Mouse (Mus musculus) forebrain, postnatal 0 days (tissue): ENCODE measurements at regions not wholly inside any gene's neighbourhood (a gene's known extent, or its start where the extent isn't known, plus 50 kb on each side); places are given as distances from the start of the nearest gene placed in this dataset.

Source experiments
- ATAC-seq: fragments of 200-750 bp; cut with Nextera tagmentation; 2 replicates; pipeline ENCODE4 v1.8.0; 2017; ENCODE audit warnings: mild to moderate bottlenecking, moderate library complexity
- DNase-seq: peaks from one replicate; pipeline ENCODE4 v3.0.0-alpha.2; 2015
- H3K27ac ChIP-seq: fragments of 300-500 bp; sonication (generic); 2 replicates; pipeline ENCODE4 v1.5.1; 2014; ENCODE audit warnings: low read depth, mild to moderate bottlenecking, antibody characterized with exemption, low read length, moderate library complexity, mixed read lengths
- H3K27me3 ChIP-seq: fragments of 300-500 bp; sonication (generic); 2 replicates; pipeline ENCODE4 v1.6.1; 2014; ENCODE audit warnings: mild to moderate bottlenecking, low read length, mixed read lengths; ENCODE audit not compliant: insufficient read depth
- H3K36me3 ChIP-seq: fragments of 300-500 bp; sonication (generic); 2 replicates; pipeline ENCODE4 v1.6.1; 2014; ENCODE audit warnings: mild to moderate bottlenecking, moderate library complexity; ENCODE audit not compliant: insufficient read depth
- H3K4me1 ChIP-seq: fragments of 300-500 bp; sonication (generic); 2 replicates; pipeline ENCODE4 v1.6.1; 2014; ENCODE audit warnings: antibody characterized with exemption; ENCODE audit not compliant: insufficient read depth
- H3K4me2 ChIP-seq: fragments of 300-500 bp; sonication (generic); 2 replicates; pipeline ENCODE4 v1.6.1; 2014; ENCODE audit warnings: low read depth, mild to moderate bottlenecking, moderate library complexity
- H3K4me3 ChIP-seq: fragments of 300-500 bp; sonication (generic); 2 replicates; pipeline ENCODE4 v1.5.1; 2014; ENCODE audit warnings: low read depth, low read length, mixed read lengths
- H3K9ac ChIP-seq: fragments of 300-500 bp; sonication (generic); 2 replicates; pipeline ENCODE4 v1.6.1; 2014; ENCODE audit warnings: mild to moderate bottlenecking
- H3K9me3 ChIP-seq: fragments of 300-500 bp; sonication (generic); 2 replicates; pipeline ENCODE4 v1.6.1; 2016; ENCODE audit warnings: low read length
- CTCF ChIP-seq: sonication (generic); IDR thresholded peaks from 2 replicates; pipeline ENCODE4 v1.5.1; 2016; ENCODE audit warnings: antibody characterized with exemption, control low read depth, low read depth
- WGBS: fragments of 180-500 bp; shearing (Covaris S2); extraction: QIAGEN DNeasy Blood & Tissue Kit; methylation state at CpG from one replicate; pipeline ENCODE4 v1.1.7; 2014; 5-methylcytosine and 5-hydroxymethylcytosine counted together

DNA sequence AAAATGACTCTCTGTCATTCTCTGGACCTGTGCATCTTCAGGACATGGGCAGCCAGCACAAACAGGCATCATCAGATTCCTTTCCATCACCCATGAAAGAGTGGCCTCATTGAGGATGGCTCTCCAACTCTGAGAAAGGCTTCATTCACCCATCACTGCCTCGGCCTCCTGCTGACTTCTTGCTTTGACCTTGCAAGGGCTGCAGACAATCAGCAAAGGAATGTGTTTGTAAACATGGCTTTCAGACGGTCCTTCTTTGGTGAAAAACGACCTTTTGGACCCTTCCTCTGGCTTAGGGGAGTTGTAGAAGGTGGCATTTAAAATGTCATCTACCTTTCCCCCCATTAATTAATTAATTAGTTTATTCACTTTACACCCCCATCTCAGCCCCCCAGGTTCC, 134.3 kb downstream of the Moxd1 start:
- WGBS = 14% methylated on average over 3 of the region's 3 CpGs

DNA sequence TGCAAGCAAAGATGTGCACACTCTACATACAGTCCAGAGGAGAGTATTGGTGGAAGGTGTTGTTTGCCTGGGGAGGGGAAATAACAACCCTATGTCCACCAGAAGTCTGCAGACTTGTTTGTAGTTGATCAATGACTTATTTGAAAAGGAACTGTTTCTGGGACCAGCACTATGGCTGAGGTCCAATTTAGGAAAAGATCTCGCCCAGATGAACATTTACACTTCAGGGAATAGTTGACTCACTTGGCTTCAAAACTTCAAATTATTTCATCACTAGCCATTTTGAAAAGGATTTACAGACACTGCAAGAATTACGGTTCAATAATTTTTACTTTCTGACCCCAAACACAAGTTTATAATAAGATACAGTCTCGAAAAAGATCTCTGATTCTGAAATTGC, 138.1 kb downstream of the Moxd1 start:
- ATAC-seq (no peak), DNase-seq (no peak)

More for the DNA sequence above, 134.3 kb downstream of the Moxd1 start:
- H3K36me3 ChIP-seq = no peaks in the 10 kb centered on the region
- H3K27me3 ChIP-seq = no peaks in the 10 kb centered on the region
- H3K4me1 ChIP-seq = no peaks in the 10 kb centered on the region
- DNase-seq (no peak), ATAC-seq (no peak)
- TF ChIP-seq CTCF = no peak
- no peaks in the 10 kb centered on the region for H3K9me3 ChIP-seq
- no peak overlapping the region for H3K4me2 ChIP-seq
- no peak overlapping the region for H3K27ac ChIP-seq
- no peak overlapping the region for H3K9ac ChIP-seq
- H3K4me3 ChIP-seq = no peak overlapping the region

DNA sequence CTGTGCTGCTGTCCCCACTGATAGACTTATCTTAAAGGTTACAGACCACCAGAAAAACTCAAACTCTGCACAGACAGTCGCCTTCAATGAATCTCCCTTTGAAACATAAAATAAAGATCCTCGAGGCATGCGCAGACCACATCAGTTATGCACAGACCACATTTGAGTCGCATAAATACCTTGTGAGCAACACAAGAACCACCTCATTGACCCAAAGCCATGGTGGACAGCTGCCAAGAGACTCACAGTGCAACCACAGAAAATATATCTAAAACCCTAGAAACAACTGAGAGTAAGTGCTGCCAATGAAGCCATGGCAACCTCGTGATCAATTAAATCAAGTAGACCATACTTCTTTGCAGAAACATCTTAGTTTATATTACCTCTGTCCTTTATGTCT, 142.1 kb downstream of the Moxd1 start:
- Histone ChIP-seq H3K9ac (no peak overlapping the region), H3K4me2 (no peak overlapping the region), H3K36me3 (no peaks in the 10 kb centered on the region), H3K4me3 (no peak overlapping the region), H3K27me3 (no peaks in the 10 kb centered on the region), H3K27ac (no peak overlapping the region), H3K4me1 (no peaks in the 10 kb centered on the region), H3K9me3 (no peaks in the 10 kb centered on the region)
- ATAC-seq (no peak), DNase-seq (no peak)
- 60% methylated on average over 5 of the region's 5 CpGs for WGBS
- TF ChIP-seq CTCF = no peak

More for the DNA sequence above, 138.1 kb downstream of the Moxd1 start:
- H3K27ac ChIP-seq = no peak overlapping the region
- no peak overlapping the region for H3K9ac ChIP-seq
- no peak overlapping the region for H3K4me3 ChIP-seq
- no peaks in the 10 kb centered on the region for H3K36me3 ChIP-seq
- TF ChIP-seq CTCF = no peak
- WGBS = 77% methylated on average over 3 of the region's 3 CpGs
- no peak overlapping the region for H3K4me2 ChIP-seq
- H3K27me3 ChIP-seq = no peaks in the 10 kb centered on the region
- no peaks in the 10 kb centered on the region for H3K9me3 ChIP-seq
- no peaks in the 10 kb centered on the region for H3K4me1 ChIP-seq

DNA sequence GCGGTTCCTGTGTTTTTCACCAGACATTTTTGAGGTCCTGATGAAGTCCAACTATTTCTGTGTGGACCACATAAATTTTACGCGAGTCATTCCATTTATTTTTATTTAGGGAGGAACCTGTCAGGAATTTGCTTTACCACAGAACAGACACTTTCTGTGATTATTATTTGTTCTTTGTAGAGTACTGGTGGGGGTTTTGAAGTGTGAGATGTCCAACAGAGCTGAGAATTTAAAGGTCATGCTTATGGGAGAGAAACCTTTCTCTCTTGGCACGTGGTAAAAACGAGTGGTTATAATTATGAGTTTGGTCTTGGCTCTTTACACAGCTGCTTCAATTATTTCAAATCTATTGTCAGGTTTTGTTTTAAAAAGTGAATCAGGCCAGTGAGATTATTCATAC, 143.7 kb downstream of the Moxd1 start:
- TF ChIP-seq CTCF = no peak
- Histone ChIP-seq H3K4me1 (no peaks in the 10 kb centered on the region), H3K9ac (no peak overlapping the region), H3K36me3 (no peaks in the 10 kb centered on the region), H3K9me3 (no peaks in the 10 kb centered on the region), H3K4me2 (no peak overlapping the region), H3K27ac (no peak overlapping the region), H3K27me3 (no peaks in the 10 kb centered on the region), H3K4me3 (no peak overlapping the region)
- no peak for DNase-seq
- 62% methylated on average over 5 of the region's 5 CpGs for WGBS
- ATAC-seq = no peak

DNA sequence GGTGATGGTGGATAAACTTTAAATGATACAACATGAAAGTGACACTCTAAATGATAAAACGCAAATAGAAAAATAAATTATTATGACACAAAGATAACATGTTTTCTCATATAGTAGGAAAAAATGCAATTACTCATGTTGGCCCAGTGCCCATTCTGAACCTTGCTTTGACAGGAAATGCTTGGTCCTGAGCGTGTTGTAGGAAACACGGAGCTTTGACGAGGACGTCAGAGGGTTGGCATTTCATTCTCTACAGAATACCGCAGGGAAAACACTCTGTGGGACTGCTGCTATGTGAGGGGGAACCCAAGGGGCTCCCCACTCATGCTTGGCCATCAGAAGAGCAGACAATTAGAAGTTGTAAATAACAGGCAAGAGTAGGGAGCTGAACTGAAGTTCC, 150.6 kb downstream of the Moxd1 start:
- Histone ChIP-seq H3K36me3 (no peaks in the 10 kb centered on the region), H3K4me3 (no peak overlapping the region), H3K27me3 (no peaks in the 10 kb centered on the region), H3K4me2 (no peak overlapping the region), H3K9me3 (no peaks in the 10 kb centered on the region), H3K4me1 (no peaks in the 10 kb centered on the region), H3K9ac (no peak overlapping the region), H3K27ac (no peak overlapping the region)
- ATAC-seq = no peak
- 47% methylated on average over 6 of the region's 6 CpGs for WGBS
- no peak for TF ChIP-seq CTCF
- peak; percentile 4 for DNase-seq

DNA sequence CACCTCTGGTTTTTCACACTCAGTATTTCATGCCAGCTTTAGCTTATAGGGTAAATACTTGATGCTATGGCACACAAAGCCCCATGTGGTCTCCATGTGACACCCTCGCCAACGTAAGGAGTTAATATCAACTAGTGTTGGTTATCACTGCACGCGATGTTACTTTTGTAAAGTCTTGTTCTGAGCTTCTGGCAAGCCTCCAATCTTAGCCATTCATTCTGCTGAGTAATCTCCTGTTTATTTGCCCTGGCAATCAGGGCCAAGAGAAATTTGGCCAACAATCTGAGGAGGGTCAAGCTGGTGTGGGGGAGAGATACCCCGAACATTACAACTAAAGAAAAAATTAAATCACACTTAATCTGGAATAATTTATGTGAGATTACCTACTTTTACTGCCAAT, 156.0 kb downstream of the Moxd1 start:
- ATAC-seq = no peak
- Histone ChIP-seq H3K4me1 (no peaks in the 10 kb centered on the region), H3K27ac (no peak overlapping the region), H3K36me3 (no peaks in the 10 kb centered on the region), H3K9ac (no peak overlapping the region), H3K4me3 (no peak overlapping the region), H3K4me2 (no peak overlapping the region), H3K27me3 (no peaks in the 10 kb centered on the region), H3K9me3 (no peaks in the 10 kb centered on the region)
- DNase-seq = peak; percentile 4
- TF ChIP-seq CTCF = no peak
- WGBS = 51% methylated on average over 5 of the region's 5 CpGs

DNA sequence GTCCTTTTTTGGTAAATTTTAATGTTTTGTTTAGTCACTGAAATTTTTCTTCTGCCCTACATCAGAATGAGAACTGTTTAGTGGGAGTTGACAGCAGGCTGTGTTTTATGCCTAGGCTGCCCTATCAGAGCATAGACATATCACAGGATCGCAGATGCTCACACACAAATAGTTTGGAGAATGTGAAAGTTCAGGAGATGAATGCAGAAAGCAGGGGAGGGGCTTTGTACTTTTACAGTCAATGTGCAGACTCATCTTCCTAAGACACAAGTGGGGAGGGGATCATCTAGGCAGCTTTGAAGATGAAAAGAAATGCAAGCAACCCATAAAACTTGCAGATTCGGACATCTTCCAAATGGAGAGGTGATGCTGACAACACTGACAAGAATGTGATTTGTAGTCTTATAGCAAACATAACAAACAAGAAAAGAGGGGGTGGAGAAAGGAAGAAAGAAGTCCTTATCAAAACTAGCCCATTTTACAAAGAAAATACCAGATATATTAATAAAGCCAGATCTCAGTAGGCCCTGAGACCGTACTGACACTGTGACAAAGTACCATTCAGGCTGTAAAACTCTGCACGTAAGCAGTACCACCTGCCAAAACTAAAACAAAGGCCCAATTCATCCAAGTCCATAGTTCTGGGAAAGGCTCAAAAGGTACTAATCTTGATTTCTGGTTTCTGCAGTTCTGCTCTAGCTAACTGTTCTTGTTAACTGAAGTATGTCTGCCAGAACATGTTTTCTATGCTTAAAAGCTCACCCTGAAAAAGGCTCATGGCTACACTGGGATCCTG, 157.4 kb downstream of the Moxd1 start:
- Histone ChIP-seq H3K9ac (no peak overlapping the region), H3K4me1 (no peaks in the 10 kb centered on the region), H3K4me2 (no peak overlapping the region), H3K36me3 (no peaks in the 10 kb centered on the region), H3K4me3 (no peak overlapping the region), H3K9me3 (no peaks in the 10 kb centered on the region), H3K27me3 (no peaks in the 10 kb centered on the region), H3K27ac (no peak overlapping the region)
- WGBS = 62% methylated on average over 4 of the region's 4 CpGs
- no peak for DNase-seq
- no peak for TF ChIP-seq CTCF
- ATAC-seq = no peak
